Mouse (Mus musculus) gastrocnemius, adult 18-20 months (tissue): ENCODE measurements around the gene Tesk2. TPM values are rescaled to one million over a fixed set of nuclear protein-coding genes. Genes with fewer than 3 reads are reported as not detected.
"Not testable (repeated sequence)": the region's sequence is repeated elsewhere in the genome, so short reads cannot be mapped to it uniquely, and the experiment has no call there.

ENCODE experiments used
- DNase-seq: peaks from one replicate; pipeline ENCODE4 v3.0.0; 2021; ENCODE audit warnings: low spot score
- long read RNA-seq, 2 experiments: library from polyadenylated mRNA; stranded (forward); transcript quantifications; one replicate each; pipeline ENCODE4 v2.0.0; 2021
- total RNA-seq, 2 experiments: library from RNA; stranded (reverse); gene quantifications; 2 replicates each; pipeline ENCODE4 v1.2.3; 2021

Tesk2 gene
- total RNA-seq = 1 to 10 TPM; 1.6 to 1.8 TPM
- long read RNA-seq, experiment 1, partial matches to known transcripts = 0 of 2 reads
- long read RNA-seq, experiment 1, other reads (novel, unspliced or antisense) = 1 of 2 reads
- long read RNA-seq, experiment 2, partial matches to known transcripts = 1 of 2 reads
- long read RNA-seq, experiment 2, other reads (novel, unspliced or antisense) = 0 of 2 reads

DNA sequence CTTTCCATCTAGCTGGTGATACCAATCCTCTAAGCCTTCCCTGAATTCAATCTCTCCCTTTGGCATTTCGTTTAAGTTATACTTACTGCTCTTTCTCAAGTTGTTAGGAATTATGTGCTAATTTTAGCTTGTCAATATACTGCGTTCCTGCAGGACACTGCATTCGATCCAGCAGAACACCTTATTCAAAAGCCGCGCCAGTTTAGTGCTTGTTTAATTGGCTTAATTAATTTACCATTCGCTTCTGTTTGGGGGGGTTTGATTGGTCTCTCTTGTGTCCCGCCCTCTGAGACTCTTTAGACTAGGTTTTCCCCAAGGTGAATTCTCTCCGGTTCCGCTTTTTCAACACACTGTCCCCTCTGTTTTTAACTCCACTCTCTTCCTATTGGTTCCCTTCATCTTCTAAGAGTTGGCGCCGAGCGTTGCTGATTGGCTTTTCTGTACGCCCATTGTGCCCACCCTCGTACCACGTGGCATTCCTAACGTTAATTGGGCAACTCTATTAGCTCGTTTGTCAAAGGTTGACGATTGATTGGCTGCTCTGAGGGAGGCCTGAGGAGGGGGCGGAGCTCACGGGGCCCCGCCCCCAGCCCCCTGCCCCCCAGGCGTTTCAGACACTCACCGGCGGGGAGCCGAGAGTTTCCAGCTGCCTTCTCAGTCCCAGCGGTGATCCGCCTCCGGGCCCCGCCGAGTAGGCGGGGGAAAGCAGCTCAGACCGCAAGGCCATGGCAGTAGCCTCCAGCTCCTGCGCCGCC is at the start of gene Tesk2:
Gene Tesk2, plus strand, starts transcription at position 606 of the 755 bp plus-strand sequence.
- DNase-seq = peak; percentile 95

DNA sequence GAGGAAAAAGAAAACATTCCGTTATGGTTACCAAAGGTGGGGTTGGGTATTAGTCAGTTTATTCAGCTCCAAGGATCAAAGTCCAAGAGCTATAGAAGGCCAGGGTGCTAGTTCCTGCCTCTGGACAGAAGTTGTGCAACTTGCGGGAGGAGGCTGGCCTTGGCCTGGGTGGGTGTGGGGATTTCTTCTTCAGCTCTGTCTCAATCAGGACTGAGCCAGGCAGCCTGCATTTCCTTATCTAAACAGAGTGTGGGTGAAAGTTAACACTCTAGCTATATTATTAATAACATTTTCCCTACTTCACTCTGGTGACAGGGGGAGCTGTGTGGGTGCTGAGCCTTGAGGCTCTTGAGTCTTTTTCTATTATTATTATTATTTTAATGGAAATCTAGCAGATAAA is 48.0 kb upstream of the Tesk2 start:
- no peak for DNase-seq

DNA sequence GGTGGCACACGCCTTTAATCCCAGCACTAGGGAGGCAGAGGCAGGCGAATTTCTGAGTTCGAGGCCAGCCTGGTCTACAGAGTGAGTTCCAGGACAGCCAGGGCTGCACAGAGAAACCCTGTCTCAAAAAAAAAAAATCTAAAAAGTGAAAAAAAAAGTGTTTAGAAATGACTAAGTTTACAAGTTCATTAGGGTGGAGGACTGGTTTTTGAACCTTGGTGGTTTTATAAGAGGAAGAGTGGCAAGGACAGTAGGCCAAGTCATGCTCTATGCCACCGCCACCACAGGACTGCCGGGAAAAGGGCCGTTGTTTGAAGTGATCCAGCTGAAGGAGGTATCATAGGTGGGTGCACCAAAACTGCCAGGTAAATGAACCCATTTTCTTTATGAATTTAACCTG is 46.0 kb upstream of the Tesk2 start:
- not testable (repeated sequence) for DNase-seq

DNA sequence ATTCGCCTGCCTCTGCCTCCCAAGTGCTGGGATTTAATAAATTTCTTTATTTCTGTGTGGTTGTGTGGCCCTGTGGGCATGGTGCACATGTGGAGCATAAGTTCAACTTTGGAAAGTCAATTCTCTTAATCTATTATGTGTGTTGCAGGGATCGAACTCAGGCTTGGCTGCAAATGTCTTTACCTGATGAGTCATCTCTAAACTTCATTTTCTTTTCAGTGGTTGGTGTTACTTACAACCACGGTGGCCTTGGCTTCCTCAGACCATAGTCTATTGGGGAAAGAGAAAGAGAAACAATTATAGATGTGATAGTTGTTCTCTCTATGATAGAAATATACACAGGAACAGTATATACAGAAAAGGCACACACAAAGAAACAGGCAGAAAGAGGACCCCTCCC is 44.7 kb upstream of the Tesk2 start:
- DNase-seq = no peak

DNA sequence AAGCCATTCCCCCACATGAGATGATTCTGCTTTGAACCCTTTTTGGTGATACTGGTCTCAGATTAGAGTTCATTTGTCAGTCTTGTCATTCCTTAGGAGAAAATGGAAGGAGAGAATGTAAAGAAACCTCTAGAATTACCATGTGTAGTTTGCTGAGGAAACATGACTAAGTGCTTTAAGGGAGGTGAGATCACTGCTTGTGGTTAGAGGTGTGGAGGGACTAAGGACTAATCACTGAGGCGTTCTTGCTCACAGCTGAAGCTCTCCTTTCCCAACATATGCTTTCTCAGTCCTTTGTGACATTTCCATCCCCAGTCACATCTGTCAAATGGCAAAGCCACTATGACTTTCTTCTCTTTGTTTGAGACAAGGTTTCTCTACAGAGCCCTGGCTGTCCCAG is 42.9 kb upstream of the Tesk2 start:
- no peak for DNase-seq

DNA sequence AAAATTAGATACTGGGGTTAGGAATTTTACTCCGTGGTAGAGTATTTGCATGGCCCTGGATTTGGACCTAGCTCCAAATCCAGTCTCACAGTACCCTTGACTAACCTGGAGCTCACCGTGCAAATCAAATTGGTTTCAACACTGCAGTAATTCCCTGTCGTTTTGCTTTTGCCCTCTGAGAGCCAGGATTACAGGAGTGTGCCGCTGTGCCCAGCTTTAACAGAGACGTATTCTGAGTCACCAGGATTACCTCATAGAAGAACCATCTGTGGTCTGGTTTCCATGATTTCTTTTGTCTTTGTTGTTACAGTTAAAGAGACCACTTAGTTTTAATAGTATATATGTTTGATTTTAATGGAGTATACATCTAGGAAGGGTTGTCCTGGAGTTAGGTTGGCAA is 41.6 kb upstream of the Tesk2 start:
- no peak for DNase-seq

DNA sequence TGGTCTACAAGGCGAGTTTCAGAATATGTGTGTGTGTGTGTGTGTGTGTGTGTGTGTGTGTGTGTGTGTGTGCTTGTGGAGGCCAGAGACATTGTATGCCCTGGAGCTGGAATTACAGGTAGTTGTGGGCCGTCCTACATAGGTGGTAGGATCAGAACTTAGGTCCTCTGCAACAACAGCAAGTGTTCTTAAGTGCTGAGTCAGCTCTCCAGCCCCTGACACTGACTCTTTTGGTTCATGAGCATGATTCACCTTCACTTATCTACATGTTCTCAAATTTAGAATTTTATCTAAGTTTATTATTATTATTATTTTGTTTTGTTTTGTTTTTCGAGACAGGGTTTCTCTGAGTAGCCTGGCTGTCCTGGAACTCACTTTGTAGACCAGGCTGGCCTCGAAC is 40.2 kb upstream of the Tesk2 start:
- not testable (repeated sequence) for DNase-seq

DNA sequence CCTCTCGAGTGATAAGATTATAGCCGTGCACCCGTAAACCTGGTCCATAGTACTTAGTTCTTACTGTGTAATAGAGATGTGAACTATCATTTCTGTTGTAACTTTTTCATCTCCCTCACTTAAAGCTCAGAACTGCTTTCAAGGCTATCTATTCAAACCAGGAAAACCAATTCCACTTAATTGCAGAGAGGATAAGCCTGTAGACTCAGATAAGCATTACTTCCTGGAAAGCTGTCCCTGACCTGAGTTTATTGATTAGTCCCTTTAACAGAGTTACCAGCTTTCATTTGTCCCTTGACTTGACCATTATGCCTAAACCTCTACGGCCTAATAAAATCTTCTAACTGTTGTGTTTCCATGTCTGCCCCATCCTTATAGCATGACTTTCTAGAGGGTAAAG is 36.8 kb upstream of the Tesk2 start:
- no peak for DNase-seq

DNA sequence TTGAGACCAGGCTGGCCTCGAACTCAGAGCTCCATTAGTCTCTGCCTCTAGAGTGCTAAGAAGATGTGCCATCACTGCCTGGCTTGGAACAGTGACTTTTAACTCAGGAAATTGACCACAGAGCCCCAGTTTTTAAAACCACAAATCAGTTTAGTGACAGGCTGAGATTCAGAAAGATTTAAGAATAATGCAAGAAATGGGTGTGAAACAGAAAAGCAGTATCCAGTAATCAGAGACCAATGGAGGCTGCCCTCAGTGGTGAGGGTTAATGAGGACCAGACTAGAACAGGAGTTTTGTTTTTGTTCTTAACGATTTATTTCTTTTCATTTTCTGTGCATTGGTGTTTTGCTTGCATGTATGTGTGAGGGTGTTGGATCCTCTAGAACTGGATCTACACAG is 36.1 kb upstream of the Tesk2 start:
- no peak for DNase-seq

DNA sequence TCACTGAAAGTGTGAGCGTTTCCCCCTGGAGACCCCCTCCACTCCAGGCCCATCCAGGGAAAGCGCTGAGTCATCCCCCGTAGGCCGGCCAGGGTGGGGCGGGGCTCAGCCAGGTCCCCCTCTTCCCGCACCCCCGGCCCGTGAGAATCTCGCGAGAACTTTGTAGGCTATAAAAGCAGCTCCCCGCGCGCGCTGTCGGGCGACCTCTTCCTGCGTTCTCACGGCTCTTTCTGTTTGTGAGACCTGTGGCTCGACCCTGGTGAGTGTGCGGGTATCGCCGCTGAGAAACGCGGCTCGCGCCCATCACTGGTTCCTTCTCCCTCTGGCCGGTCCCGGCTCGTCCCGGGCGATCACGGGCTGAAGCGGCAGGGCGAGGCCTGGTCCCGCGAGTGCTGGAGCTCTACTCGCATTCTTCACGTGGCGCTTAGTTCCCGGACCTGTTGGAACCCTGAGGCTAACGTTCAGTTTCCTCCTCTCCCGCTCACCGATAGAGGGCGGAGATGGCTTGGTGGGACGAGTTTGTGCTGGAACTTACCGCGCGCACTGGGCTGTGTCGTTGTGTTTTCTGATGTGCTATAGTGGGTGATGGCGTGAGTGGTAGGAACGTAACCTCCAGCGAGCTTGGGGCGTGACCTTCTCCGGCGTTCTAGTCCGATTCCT is 35.2 kb upstream of the Tesk2 start, which contains the start of gene Prdx1:
Gene Prdx1, plus strand, starts transcription at position 143 of the 660 bp plus-strand sequence.
- peak; percentile 96 for DNase-seq

DNA sequence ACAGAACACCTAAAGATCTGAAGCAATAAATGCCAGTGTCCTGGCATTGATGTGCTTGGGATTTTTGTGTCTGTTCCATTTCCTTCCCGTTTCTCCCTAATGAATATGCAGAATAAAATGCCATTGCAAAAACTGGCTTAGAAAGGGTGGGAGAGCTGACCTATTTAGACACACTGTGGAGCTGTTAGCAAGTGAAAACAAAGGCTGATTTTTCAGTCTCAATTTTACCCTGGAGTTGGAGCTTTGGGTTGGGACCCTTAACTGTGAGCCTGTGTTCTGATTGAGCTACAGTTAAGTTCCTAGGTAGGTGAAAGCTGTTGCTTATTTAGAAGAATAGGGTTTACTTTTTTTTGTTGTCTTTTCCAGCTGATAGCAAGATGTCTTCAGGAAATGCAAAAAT is 33.7 kb upstream of the Tesk2 start:
- no peak for DNase-seq

DNA sequence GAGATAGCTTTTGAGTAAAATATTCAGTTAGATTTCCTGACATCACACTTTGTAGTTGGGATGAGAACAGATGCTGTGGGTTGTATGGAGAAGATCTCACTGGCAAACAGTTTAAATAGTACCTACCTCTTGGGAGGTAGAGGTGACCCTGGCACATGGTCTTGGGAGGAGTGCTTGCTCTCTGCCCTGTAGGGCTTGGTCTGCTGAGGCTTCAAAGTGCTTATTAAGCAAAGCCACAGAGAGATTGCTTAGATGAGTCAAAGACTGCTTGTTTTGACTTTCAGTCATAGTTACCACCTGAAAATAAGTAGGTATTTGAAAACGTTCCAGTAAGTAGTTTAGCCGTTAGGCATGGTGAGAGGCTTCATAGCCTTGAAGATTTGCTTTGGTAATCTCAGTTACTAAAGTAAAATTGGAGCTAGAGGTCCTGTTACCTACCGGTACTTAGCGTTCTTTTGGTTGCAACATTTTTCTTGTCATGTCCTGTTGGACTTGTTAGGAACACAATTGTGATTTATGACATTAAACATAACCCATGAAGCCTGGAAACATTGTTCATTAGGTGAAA is 31.4 kb upstream of the Tesk2 start:
- DNase-seq = no peak

DNA sequence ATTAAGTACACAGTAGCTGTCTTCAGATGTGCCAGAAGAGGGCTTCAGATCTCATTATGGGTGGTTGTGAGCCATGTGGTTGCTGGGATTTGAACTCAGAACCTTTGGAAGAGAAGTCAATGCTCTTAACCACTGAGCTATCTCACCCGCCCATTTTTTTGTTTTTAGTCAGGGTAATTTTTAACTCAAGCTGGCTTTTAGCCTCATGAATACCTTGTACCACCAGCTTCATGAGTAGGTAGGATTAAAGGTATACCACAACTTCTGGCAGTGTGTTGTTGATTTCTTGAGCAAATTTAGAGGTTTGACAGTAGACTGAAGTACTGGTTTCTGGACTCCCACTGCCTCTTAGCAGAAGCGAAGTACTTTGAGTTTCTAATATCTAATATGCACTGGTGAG is 28.6 kb upstream of the Tesk2 start:
- no peak for DNase-seq

DNA sequence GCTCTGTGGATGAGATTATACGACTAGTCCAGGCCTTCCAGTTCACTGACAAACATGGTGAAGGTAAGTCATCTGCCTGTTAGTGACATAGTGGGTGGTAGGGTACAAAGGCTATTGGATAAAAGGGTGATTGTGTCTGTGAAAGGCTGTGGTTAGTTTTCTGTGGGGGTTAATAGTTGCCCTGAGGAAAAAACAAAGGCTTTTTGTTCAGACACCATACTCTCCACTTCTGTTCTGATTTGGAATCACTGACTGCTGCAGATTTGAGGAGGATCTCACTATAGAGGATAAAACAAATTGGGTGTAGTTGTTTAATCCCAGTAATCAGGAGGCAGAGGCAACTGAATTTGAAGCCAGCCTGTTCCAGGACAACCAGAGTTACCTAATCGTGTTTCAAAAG is 27.0 kb upstream of the Tesk2 start:
- DNase-seq = no peak

DNA sequence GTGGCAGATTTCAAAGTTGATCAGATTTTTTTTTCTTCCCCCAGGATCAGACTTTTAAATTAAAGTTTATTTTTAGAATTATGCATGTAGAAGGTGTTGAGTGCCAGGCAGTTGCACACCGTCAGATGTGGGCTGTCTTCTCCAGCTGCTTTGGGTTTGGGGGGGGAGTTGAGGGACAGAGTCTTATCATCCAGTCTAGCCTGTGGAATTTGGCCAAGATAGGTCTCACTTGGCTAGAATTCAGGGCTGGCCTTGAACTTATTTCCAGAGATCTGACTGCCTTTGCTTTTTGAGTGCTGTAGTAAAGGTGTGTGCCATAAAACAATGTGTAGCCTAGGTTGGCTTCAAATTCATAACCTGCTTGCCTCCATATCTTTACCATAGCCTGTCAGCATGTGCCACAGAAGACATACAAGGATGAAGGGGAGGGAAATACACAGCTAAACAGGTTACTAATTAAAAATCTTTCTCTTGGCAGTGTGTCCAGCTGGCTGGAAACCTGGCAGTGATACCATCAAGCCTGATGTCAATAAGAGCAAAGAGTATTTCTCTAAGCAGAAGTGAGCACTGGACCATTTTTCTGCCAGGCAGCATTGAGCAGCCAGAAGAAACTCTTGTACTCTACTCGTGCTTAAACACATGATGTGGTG is 21.9 kb upstream of the Tesk2 start:
- DNase-seq = no peak

DNA sequence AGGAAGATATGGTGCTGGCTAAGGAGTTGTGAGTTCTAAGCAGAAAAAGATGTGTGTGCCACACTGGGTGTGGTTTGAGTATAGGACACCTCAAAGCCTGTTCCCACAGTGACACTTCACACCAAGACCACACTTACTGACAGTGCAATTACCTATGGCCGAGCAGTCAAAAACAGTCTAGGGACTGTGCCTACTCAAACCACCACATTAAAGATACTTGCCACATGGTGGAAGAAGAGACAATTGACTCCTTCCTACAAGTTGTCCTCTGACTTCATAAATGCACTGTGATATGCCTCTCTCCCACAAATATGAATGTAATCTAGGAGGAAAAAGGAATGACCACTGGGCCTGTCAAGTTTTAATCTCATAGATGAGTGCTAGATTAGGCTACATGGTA is 19.8 kb upstream of the Tesk2 start:
- no peak for DNase-seq

DNA sequence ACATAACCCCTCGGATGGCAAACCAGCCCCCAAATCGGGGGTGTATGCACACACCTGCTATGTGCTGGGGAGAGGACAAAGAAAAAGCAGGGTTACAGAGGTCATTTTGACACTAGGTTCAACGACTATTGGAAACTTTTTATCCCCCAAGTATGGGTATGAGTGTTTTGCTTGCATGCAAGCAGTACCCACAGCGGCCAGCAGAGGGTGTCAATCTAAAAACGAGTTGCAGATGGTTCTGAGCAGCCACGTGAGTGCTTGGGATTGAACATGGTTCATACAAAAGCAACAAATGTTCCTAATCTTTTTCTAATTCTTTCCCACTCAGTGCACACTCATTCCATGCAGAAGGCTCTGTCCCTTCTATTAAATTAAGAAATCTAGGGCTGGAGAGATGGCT is 16.9 kb upstream of the Tesk2 start:
- DNase-seq = peak; percentile 68

DNA sequence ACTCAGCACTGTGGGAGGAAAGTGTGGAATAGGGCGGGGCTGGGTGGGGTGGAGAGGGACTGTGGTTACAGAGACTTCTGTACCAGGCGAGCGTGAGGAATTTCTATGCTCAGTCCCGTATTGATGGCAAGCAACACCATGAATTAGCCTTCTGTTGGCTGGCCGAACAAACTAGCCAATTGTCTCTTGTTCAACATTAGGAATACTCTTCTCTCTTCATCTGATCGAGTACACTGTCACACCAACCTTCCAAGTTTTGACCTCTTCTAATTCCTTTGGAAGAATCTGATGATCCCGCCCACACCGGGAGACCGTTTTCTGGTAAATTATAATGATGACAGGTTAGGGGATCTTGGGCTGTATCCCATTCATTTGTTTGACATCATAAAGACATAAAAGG is 13.1 kb upstream of the Tesk2 start:
- DNase-seq = no peak

DNA sequence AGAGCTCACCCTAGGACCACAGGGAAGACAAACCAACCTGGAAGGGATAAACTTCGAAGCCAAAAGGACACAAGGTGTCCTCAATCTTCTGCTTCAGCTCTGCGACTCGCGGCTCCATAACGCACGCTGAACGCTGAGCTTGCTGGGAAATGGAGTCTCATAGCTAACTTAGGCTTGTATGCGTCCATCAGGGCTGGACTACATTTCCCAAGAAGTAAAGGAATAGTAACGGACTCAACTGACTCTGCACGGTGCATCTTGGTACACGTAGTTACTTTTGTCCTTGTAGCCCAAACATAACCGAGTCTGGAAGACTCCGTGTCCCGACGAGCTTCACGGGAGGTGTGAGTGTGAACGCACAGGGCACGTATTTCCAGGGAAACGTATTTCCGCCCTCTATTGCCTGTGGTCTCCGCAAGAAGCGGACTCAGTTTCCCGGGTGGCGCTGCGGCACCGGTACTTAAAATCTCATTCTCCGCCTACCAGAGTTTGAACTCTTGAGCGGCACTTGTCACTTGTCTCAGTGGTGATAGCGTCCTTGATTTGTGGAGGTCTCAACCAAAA is 12.5 kb upstream of the Tesk2 start, which contains the start of the genes Mmachc and Ccdc163:
Gene Mmachc, minus strand, starts transcription at position 206 of the 564 bp plus-strand sequence.
Gene Ccdc163, plus strand, starts transcription at position 309 of the 564 bp plus-strand sequence.
- DNase-seq = peak; percentile 95

DNA sequence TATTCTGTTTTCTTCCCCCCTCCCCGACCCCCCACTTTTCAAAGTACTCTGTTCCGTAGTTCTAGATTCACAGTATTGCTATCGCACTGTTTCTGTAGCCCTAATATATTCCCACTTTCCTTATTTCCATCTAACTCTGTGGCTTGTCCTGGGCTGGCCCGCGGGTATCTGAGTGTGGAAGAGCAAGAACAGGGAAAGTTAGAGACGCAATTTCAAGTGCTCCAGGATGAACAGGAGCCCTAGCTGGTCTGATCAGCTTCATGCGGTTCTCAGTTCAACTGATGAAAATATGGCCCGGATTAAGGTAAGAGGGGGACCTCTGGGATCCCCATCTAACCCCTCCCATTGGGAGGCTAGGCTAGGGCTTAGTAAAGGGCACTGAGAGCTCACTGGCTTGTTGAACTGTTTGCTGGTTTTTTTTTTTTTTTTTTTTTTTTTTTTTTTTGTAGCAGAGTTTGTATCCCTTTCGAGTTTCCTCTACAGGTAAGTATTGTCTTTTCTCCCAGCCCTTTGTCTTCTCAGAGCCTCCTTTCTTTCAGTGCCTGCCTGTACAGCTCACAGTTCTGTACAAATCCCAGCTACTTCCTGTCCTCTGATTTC is 11.9 kb upstream of the Tesk2 start:
- DNase-seq = no peak

DNA sequence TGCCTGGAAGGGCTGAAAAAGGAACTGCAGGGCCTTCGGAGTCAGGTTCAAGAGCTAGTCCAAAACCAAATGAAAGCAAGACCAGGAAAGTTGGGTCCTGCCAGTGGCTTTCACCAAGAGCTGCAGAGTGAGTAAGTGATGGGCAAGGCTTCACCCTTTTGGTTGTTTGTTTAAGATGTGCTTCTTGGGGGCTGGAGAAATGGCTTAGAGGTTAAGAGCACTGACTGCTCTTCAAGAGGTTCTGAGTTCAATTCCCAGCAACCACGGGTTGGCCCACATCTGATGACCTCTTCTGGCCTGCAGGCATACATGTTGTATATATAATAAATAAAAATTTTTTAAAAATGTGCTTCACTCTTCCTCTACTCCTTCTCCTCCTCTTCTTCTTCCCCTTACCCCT is 10.6 kb upstream of the Tesk2 start:
- no peak for DNase-seq
